ENCODE assay signal across 12 mouse cellular contexts in genomic region chr9:122471539-122471938, GRCm38 (mm10).
DNase-seq lines count a peak whose midpoint lies in the region; ATAC-seq and TF ChIP-seq lines count a peak whose summit lies in the region.
"Had no signal": no experiment of that assay in that cellular context is flagged by ENCODE, and none has a peak within 500 bp of the region (broad histone marks: within the 10 kb centered on the region; RNA-seq: fewer than 3 reads in every experiment).

No protein-coding gene starts in this region.

- H3K9ac ChIP-seq in ES-Bruce4 (ENCODE audit: low read depth, poor library complexity, severe bottlenecking), result no peak overlapping the region
- H3K9ac ChIP-seq in liver, embryonic 14.5 days (replicated peaks), result no peak overlapping the region

- 0 out of 2 replicates have a peak overlapping the region, but pooled peaks have one; percentile 38 for H3K27ac ChIP-seq in ES-Bruce4 (ENCODE audit: insufficient read depth, low read length)
- no peak overlapping the region for H3K27ac ChIP-seq in liver, embryonic 14.5 days
- H3K27ac ChIP-seq: heart, adult 2 months; midbrain, embryonic 10.5 days had no signal

- no peak overlapping the region for H3K4me3 ChIP-seq in ES-Bruce4 (ENCODE audit: low read depth, low read length)
- no peak overlapping the region for H3K4me3 ChIP-seq in liver, embryonic 14.5 days (ENCODE audit: insufficient read depth in 1 of 2, low read depth in 2 of 2, low read length in 2 of 2)
- H3K4me3 ChIP-seq: heart, adult 2 months; midbrain, embryonic 10.5 days had no signal

- H3K36me3 ChIP-seq in ES-Bruce4 (ENCODE audit: control insufficient read depth, insufficient read depth, low read length, poor library complexity, severe bottlenecking), result no peaks in the 10 kb centered on the region
- H3K36me3 ChIP-seq in liver, embryonic 14.5 days (replicated peaks; ENCODE audit: control insufficient read depth, insufficient read depth, low read depth), result no peaks in the 10 kb centered on the region
- H3K36me3 ChIP-seq: midbrain, embryonic 10.5 days had no signal

- TF ChIP-seq EP300 in ES-Bruce4 (IDR thresholded peaks at IDR 0.05; ENCODE audit: insufficient read depth, low read depth, low read length), result no peak
- TF ChIP-seq EP300 in liver, embryonic 14.5 days (IDR thresholded peaks at IDR 0.05; ENCODE audit: low read depth), result peak; percentile 20; the same call in 1 of the 2 replicates

- H3K27me3 ChIP-seq in ES-Bruce4 (ENCODE audit: control insufficient read depth, insufficient read depth, low read length, poor library complexity, severe bottlenecking), result no peaks in the 10 kb centered on the region
- H3K27me3 ChIP-seq in liver, embryonic 14.5 days (ENCODE audit: control insufficient read depth, insufficient read depth, low read length), result no peaks in the 10 kb centered on the region

- WGBS in liver, embryonic 14.5 days (ENCODE audit: insufficient replicate concordance), result 86% methylated on average over 2 of the region's 2 CpGs

- no peaks in the 10 kb centered on the region for H3K4me1 ChIP-seq in ES-Bruce4 (ENCODE audit: control insufficient read depth, insufficient read depth, low read length)
- peaks cover 2 to 3% of the 10 kb centered on the region in 2 experiments; a peak in 1 of 4 replicates for H3K4me1 ChIP-seq in liver, embryonic 14.5 days (replicated peaks; ENCODE audit: control insufficient read depth in 2 of 2, insufficient read depth in 2 of 2, low read length in 1 of 2)

- no peak for TF ChIP-seq POLR2A in ES-Bruce4 (IDR thresholded peaks at IDR 0.05; ENCODE audit: insufficient read depth, low read length)

- peak; percentile 59; the same call in 1 of the 2 replicates for ATAC-seq in liver, embryonic 14.5 days (ENCODE audit: insufficient read depth)
- ATAC-seq: forebrain, embryonic 14.5 days had no signal

- H3K9me3 ChIP-seq in ES-Bruce4 (replicated peaks; ENCODE audit: control insufficient read depth, insufficient read depth, low read length, poor library complexity, severe bottlenecking), result peaks cover 8% of the 10 kb centered on the region; the same call in 1 of the 2 replicates
- H3K9me3 ChIP-seq in liver, embryonic 14.5 days (ENCODE audit: control insufficient read depth, low read length), result no peaks in the 10 kb centered on the region
- H3K9me3 ChIP-seq: midbrain, embryonic 10.5 days had no signal

- TF ChIP-seq CTCF in ES-Bruce4 (IDR thresholded peaks at IDR 0.05; ENCODE audit: low read depth, low read length), result no peak
- no peak for TF ChIP-seq CTCF in liver, embryonic 14.5 days (IDR thresholded peaks at IDR 0.05; ENCODE audit: low read depth)

- DNase-seq in adrenal gland, adult 8-10 months, result peak; percentile 5
- no peak for DNase-seq in adrenal gland, adult 18-20 months (ENCODE audit: low spot score in 2 of 2)
- DNase-seq in adrenal gland, postnatal 25 days, result peak; percentile 11
- peak; percentile 16 to 30 (median 24) for DNase-seq in liver, embryonic 14.5 days (ENCODE audit: low read depth in 3 of 3, low spot score in 3 of 3)
- no peak for DNase-seq in cerebellum, adult 9-11 months
- no peak for DNase-seq in ovary, postnatal 14 days (ENCODE audit: low spot score)
- DNase-seq in right cerebral cortex, postnatal 36 days (ENCODE audit: low spot score in 2 of 2), result no peak
- DNase-seq: heart, adult 2 months; kidney, postnatal 10 days had no signal

- no peak overlapping the region for H3K4me2 ChIP-seq in liver, embryonic 14.5 days (ENCODE audit: low read depth)

Comparison
In these comparisons a context has a peak if more than half of its experiments do, and no peak if none do; other contexts are left out.
1. DNase-seq: peak in adrenal gland, adult 8-10 months (single experiment), adrenal gland, postnatal 25 days (single experiment) and liver, embryonic 14.5 days (3 of 3); none in adrenal gland, adult 18-20 months (0 of 2), cerebellum, adult 9-11 months (single experiment), ovary, postnatal 14 days (single experiment) and right cerebral cortex, postnatal 36 days (0 of 2).